In genomic region chr2:20559083-20559482, GRCm38 (mm10) we compare ENCODE assay signal across 20 mouse cellular contexts.
DNase-seq lines count a peak whose midpoint lies in the region; ATAC-seq lines count a peak whose summit lies in the region.
"Had no signal": no experiment of that assay in that cellular context is flagged by ENCODE, and none has a peak within 500 bp of the region (broad histone marks: within the 10 kb centered on the region; RNA-seq: fewer than 3 reads in every experiment).

No protein-coding gene starts in this region.

- no peak overlapping the region for H3K4me2 ChIP-seq in intestine, embryonic 16.5 days (ENCODE audit: low read depth, low read length)
- no peak overlapping the region for H3K4me2 ChIP-seq in intestine, embryonic 15.5 days (replicated peaks)
- no peak overlapping the region for H3K4me2 ChIP-seq in embryonic facial prominence, embryonic 15.5 days (replicated peaks)
- no peak overlapping the region for H3K4me2 ChIP-seq in lung, embryonic 16.5 days (ENCODE audit: low read depth, low read length)
- no peak overlapping the region for H3K4me2 ChIP-seq in stomach, embryonic 15.5 days
- H3K4me2 ChIP-seq in hindbrain, embryonic 16.5 days (ENCODE audit: low read length), result no peak overlapping the region
- H3K4me2 ChIP-seq: forebrain, embryonic 13.5 days; liver, embryonic 12.5 days; lung, embryonic 14.5 days; neural tube, embryonic 12.5 days had no signal

- no peak for DNase-seq in Muller cell, postnatal 12 days (ENCODE audit: inconsistent ontology term)
- DNase-seq: B cell, adult 2 months; cerebellum, adult 2 months; cerebellum, postnatal 36 days; gastrocnemius, postnatal 36 days; lung, embryonic 14.5 days; midbrain, embryonic 14.5 days; right cerebral cortex, postnatal 25 days; thymus, adult 2 months had no signal

- H3K9ac ChIP-seq in intestine, embryonic 16.5 days (ENCODE audit: low read depth, low read length), result no peak overlapping the region
- no peak overlapping the region for H3K9ac ChIP-seq in intestine, embryonic 15.5 days
- H3K9ac ChIP-seq in embryonic facial prominence, embryonic 15.5 days, result no peak overlapping the region
- no peak overlapping the region for H3K9ac ChIP-seq in lung, embryonic 16.5 days (ENCODE audit: low read length)
- no peak overlapping the region for H3K9ac ChIP-seq in stomach, embryonic 15.5 days
- no peak overlapping the region for H3K9ac ChIP-seq in hindbrain, embryonic 16.5 days (ENCODE audit: low read depth, low read length)
- H3K9ac ChIP-seq: forebrain, embryonic 13.5 days; liver, embryonic 12.5 days; lung, embryonic 14.5 days; neural tube, embryonic 12.5 days had no signal

- no peaks in the 10 kb centered on the region for H3K27me3 ChIP-seq in intestine, embryonic 16.5 days (replicated peaks; ENCODE audit: control insufficient read depth, insufficient read depth, low read length)
- H3K27me3 ChIP-seq in intestine, embryonic 15.5 days (replicated peaks), result no peaks in the 10 kb centered on the region
- H3K27me3 ChIP-seq in embryonic facial prominence, embryonic 15.5 days, result no peaks in the 10 kb centered on the region
- no peaks in the 10 kb centered on the region for H3K27me3 ChIP-seq in lung, embryonic 16.5 days (ENCODE audit: control insufficient read depth, insufficient read depth, low read depth, low read length)
- H3K27me3 ChIP-seq in stomach, embryonic 15.5 days (replicated peaks), result no peaks in the 10 kb centered on the region
- no peaks in the 10 kb centered on the region for H3K27me3 ChIP-seq in hindbrain, embryonic 16.5 days (replicated peaks; ENCODE audit: control insufficient read depth, insufficient read depth, low read length)
- H3K27me3 ChIP-seq: forebrain, embryonic 13.5 days; liver, embryonic 12.5 days; neural tube, embryonic 12.5 days had no signal

- peaks cover 10% of the 10 kb centered on the region for H3K4me1 ChIP-seq in intestine, embryonic 16.5 days (ENCODE audit: control insufficient read depth, insufficient read depth, low read length)
- H3K4me1 ChIP-seq in intestine, embryonic 15.5 days (replicated peaks), result 0 out of 2 replicates have a peak, but pooled peaks cover 7% of the 10 kb centered on the region
- H3K4me1 ChIP-seq in embryonic facial prominence, embryonic 15.5 days, result peaks cover 28% of the 10 kb centered on the region
- H3K4me1 ChIP-seq in lung, embryonic 16.5 days (replicated peaks; ENCODE audit: control insufficient read depth, insufficient read depth, low read length), result peaks cover 3% of the 10 kb centered on the region; the same call in 1 of the 2 replicates
- no peaks in the 10 kb centered on the region for H3K4me1 ChIP-seq in stomach, embryonic 15.5 days
- no peaks in the 10 kb centered on the region for H3K4me1 ChIP-seq in hindbrain, embryonic 16.5 days (ENCODE audit: control insufficient read depth, insufficient read depth, low read depth, low read length)
- H3K4me1 ChIP-seq: forebrain, embryonic 13.5 days; liver, embryonic 12.5 days; neural tube, embryonic 12.5 days had no signal

- H3K27ac ChIP-seq in intestine, embryonic 16.5 days (ENCODE audit: low read length), result peak overlapping the region; percentile 80
- H3K27ac ChIP-seq in intestine, embryonic 15.5 days, result no peak overlapping the region; the same call in 1 of the 2 replicates
- H3K27ac ChIP-seq in embryonic facial prominence, embryonic 15.5 days (replicated peaks), result peak overlapping the region; percentile 63; the same call in 1 of the 2 replicates
- no peak overlapping the region for H3K27ac ChIP-seq in lung, embryonic 16.5 days (ENCODE audit: low read length)
- H3K27ac ChIP-seq in stomach, embryonic 15.5 days, result peak overlapping the region; percentile 51; the same call in 1 of the 2 replicates
- H3K27ac ChIP-seq in hindbrain, embryonic 16.5 days (ENCODE audit: low read depth, low read length), result no peak overlapping the region
- H3K27ac ChIP-seq: forebrain, embryonic 13.5 days; kidney, postnatal 0 days; liver, embryonic 12.5 days; neural tube, embryonic 12.5 days had no signal

- H3K9me3 ChIP-seq in intestine, embryonic 16.5 days (ENCODE audit: control insufficient read depth, low read length), result no peaks in the 10 kb centered on the region
- no peaks in the 10 kb centered on the region for H3K9me3 ChIP-seq in intestine, embryonic 15.5 days
- H3K9me3 ChIP-seq in embryonic facial prominence, embryonic 15.5 days (replicated peaks), result no peaks in the 10 kb centered on the region
- no peaks in the 10 kb centered on the region for H3K9me3 ChIP-seq in lung, embryonic 16.5 days (ENCODE audit: control insufficient read depth, low read length)
- H3K9me3 ChIP-seq in stomach, embryonic 15.5 days, result no peaks in the 10 kb centered on the region
- H3K9me3 ChIP-seq in hindbrain, embryonic 16.5 days (ENCODE audit: control insufficient read depth, low read length), result no peaks in the 10 kb centered on the region
- H3K9me3 ChIP-seq: forebrain, embryonic 13.5 days; liver, embryonic 12.5 days; neural tube, embryonic 12.5 days had no signal

- 79% methylated on average over 5 of the region's 5 CpGs for whole genome bisulfite sequencing in intestine, embryonic 16.5 days
- 77% methylated on average over 5 of the region's 5 CpGs for WGBS in intestine, embryonic 15.5 days
- WGBS in embryonic facial prominence, embryonic 15.5 days, result 70% methylated on average over 5 of the region's 5 CpGs
- 67% methylated on average over 5 of the region's 5 CpGs for WGBS in lung, embryonic 16.5 days
- WGBS in stomach, embryonic 15.5 days, result 73% methylated on average over 5 of the region's 5 CpGs
- WGBS in hindbrain, embryonic 16.5 days, result 91% methylated on average over 5 of the region's 5 CpGs

- H3K36me3 ChIP-seq in intestine, embryonic 16.5 days (ENCODE audit: control insufficient read depth, insufficient read depth, low read length), result no peaks in the 10 kb centered on the region
- no peaks in the 10 kb centered on the region for H3K36me3 ChIP-seq in intestine, embryonic 15.5 days
- no peaks in the 10 kb centered on the region for H3K36me3 ChIP-seq in embryonic facial prominence, embryonic 15.5 days
- H3K36me3 ChIP-seq in lung, embryonic 16.5 days (ENCODE audit: control insufficient read depth, insufficient read depth, low read length), result no peaks in the 10 kb centered on the region
- H3K36me3 ChIP-seq in stomach, embryonic 15.5 days, result no peaks in the 10 kb centered on the region
- H3K36me3 ChIP-seq in hindbrain, embryonic 16.5 days (ENCODE audit: control insufficient read depth, insufficient read depth, low read length), result no peaks in the 10 kb centered on the region
- H3K36me3 ChIP-seq: liver, embryonic 12.5 days; neural tube, embryonic 12.5 days had no signal

- no peak overlapping the region for H3K4me3 ChIP-seq in intestine, embryonic 16.5 days (ENCODE audit: low read length)
- no peak overlapping the region for H3K4me3 ChIP-seq in intestine, embryonic 15.5 days (replicated peaks)
- no peak overlapping the region for H3K4me3 ChIP-seq in embryonic facial prominence, embryonic 15.5 days (replicated peaks)
- H3K4me3 ChIP-seq in lung, embryonic 16.5 days (ENCODE audit: low read length), result no peak overlapping the region
- no peak overlapping the region for H3K4me3 ChIP-seq in stomach, embryonic 15.5 days (replicated peaks)
- no peak overlapping the region for H3K4me3 ChIP-seq in hindbrain, embryonic 16.5 days (ENCODE audit: low read length)
- H3K4me3 ChIP-seq: erythroblast, embryonic 14.5 days; forebrain, embryonic 13.5 days; liver, embryonic 12.5 days; neural tube, embryonic 12.5 days had no signal

- ATAC-seq in intestine, embryonic 16.5 days, result no peak
- no peak for ATAC-seq in intestine, embryonic 15.5 days
- ATAC-seq in embryonic facial prominence, embryonic 15.5 days (ENCODE audit: insufficient number of reproducible peaks, low FRiP score, low TSS enrichment, low read depth), result no peak
- peak; percentile 23; the same call in 1 of the 2 replicates for ATAC-seq in lung, embryonic 16.5 days (ENCODE audit: low read depth)
- ATAC-seq in stomach, embryonic 15.5 days (ENCODE audit: insufficient read depth, low FRiP score, low read depth), result no peak
- ATAC-seq in hindbrain, embryonic 16.5 days, result no peak
- ATAC-seq: forebrain, embryonic 13.5 days; liver, embryonic 12.5 days had no signal

Comparison
In these comparisons a context has a peak if more than half of its experiments do, and no peak if none do; other contexts are left out.
1. H3K27ac ChIP-seq: peak in intestine, embryonic 16.5 days (single experiment), embryonic facial prominence, embryonic 15.5 days (single experiment) and stomach, embryonic 15.5 days (single experiment); none in intestine, embryonic 15.5 days (single experiment), lung, embryonic 16.5 days (single experiment) and hindbrain, embryonic 16.5 days (single experiment).